Mouse (Mus musculus) intestine, embryonic 15.5 days (tissue): Measurements from ENCODE around the gene Rab7. TPM values are rescaled to one million over a fixed set of nuclear protein-coding genes. Genes with fewer than 3 reads are reported as not detected.

Experiments used
- polyA plus RNA-seq: library from polyadenylated mRNA; unstranded; fragments of >200 nt; fragmentation: Nextera tagmentation; extraction: Ambion mirVana; gene quantifications from 2 replicates; pipeline ENCODE4 v1.2.1, GENCODE M21; 2015

Rab7 gene
- polyA plus RNA-seq, 1 experiment from 2014 or later = 243 TPM

Other genes with a start within 250 kb of the Rab7 start
- 11.0 and 12.2 TPM in 2 replicates for gene Rab43, start 233.1 kb downstream of the Rab7 start, polyA plus RNA-seq
- gene Gm45140, start 209.5 kb downstream of the Rab7 start, polyA plus RNA-seq = 3.3 and 4.1 TPM in 2 replicates
- gene Isy1, start 206.5 kb downstream of the Rab7 start, polyA plus RNA-seq = 50.7 and 58.1 TPM in 2 replicates
- gene Cnbp, start 194.2 kb downstream of the Rab7 start, polyA plus RNA-seq = 991 and 1,100 TPM in 2 replicates
- gene Copg1, start 157.5 kb downstream of the Rab7 start, polyA plus RNA-seq = 154 and 161 TPM in 2 replicates
- 41.0 TPM in 2 replicates for gene Hmces, start 131.3 kb downstream of the Rab7 start, polyA plus RNA-seq
- gene H1fx, start 63.6 kb downstream of the Rab7 start, polyA plus RNA-seq = 23.4 and 29.6 TPM in 2 replicates
- gene Rpn1, start 39.2 kb upstream of the Rab7 start, polyA plus RNA-seq = 423 and 425 TPM in 2 replicates
- 6.4 and 8.7 TPM in 2 replicates for gene Gata2, start 148.6 kb upstream of the Rab7 start, polyA plus RNA-seq
- not detected in 2 replicates for gene Dnajb8, start 177.0 kb upstream of the Rab7 start, polyA plus RNA-seq